Mouse (Mus musculus) B cell, adult 67 days (primary cell): ENCODE results near the gene Pms1. TPM values are rescaled to one million over a fixed set of nuclear protein-coding genes. Genes with fewer than 3 reads are reported as not detected.

Experiments
- total RNA-seq, 2 experiments: library from RNA; stranded (reverse); gene quantifications; 4 replicates each; pipeline ENCODE4 v1.2.4; 2023

The Pms1 gene
- 10 to 100 TPM; 16.7 to 18.5 TPM for total RNA-seq

DNA sequence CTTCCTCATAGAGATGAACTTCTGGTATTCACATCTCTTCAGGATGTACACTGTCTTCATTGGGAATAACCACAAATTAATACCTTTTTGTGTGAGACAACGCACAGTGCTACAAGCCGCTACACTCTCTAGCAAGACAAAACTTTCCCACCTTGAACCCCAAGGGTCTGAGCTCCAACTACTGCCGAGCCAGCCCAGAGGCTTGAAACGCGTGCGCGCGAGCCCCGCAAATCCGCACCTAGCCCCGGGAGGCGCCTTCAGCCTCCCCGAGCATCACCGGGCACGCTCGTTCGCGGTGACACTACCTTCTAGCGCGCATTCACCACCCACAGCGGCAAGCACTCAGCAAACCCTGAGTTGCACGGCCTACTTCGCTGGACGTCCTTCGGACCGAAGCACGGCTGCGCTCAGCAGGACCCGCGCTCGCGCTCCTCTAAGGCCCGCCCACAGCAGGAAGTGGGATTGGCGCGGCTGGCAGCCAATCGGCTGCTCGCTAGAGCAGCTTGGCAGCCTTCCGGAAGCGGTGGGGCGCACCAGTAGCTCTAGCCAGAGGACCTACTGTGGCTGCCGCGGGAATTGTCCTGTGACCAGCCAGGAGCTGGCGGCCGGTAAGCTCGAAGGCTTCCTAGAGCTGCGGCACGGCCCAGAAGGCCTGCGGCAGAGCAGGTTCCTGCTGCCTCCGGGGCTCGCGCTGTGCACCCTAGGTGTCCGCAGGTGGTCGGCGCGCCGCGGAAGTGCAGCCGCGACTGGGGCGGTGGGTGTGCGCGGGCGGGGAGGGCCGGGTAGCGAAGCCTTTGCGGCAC lies at the start of gene Pms1, which contains the start of the genes Ormdl1 and Gm28778:
Gene Pms1 (minus strand): TSS at position 438 of the 803 bp plus-strand sequence.
Gene Ormdl1 (plus strand): TSS at position 515 of the 803 bp plus-strand sequence.
Gene Gm28778 (plus strand): TSS at position 531 of the 803 bp plus-strand sequence.

GRCm38 (mm10) chr1:53312989-53313967 lies 16.5 kb upstream of the Pms1 start, which contains the start of gene Osgepl1:
Osgepl1 (plus strand) TSS chr1:53313624.

GRCm38 (mm10) chr1:53187536-53187935 lies 109.3 kb downstream of the Pms1 start, which contains the start of gene 1700019A02Rik:
1700019A02Rik (minus strand) TSS chr1:53187636.

Other genes starting within 250 kb of the Pms1 start
- not detected for gene Mstn, start 235.4 kb downstream of the Pms1 start, total RNA-seq
- not detected for gene 1700019A02Rik, start 109.4 kb downstream of the Pms1 start, total RNA-seq
- gene Ormdl1, start 77 bp upstream of the Pms1 start, total RNA-seq, result 10 to 100 TPM; 16.6 to 20.7 TPM
- gene Gm28778, start 93 bp upstream of the Pms1 start, total RNA-seq, result 1 to 10 TPM in 1 of 2 experiments, under 1 TPM in 1; 0.96 to 1.9 TPM
- 10 to 100 TPM; 10.2 to 15.4 TPM for gene Osgepl1, start 16.6 kb upstream of the Pms1 start, total RNA-seq
- 10 to 100 TPM in 1 of 2 experiments, not detected in 1; 12.3 TPM for gene Asdurf, start 55.6 kb upstream of the Pms1 start, total RNA-seq
- not detected for gene Gm28551, start 55.6 kb upstream of the Pms1 start, total RNA-seq
- gene Asnsd1, start 55.7 kb upstream of the Pms1 start, total RNA-seq, result 10 to 100 TPM; 53.6 to 68.3 TPM